Mouse (Mus musculus) heart, adult 2 months (tissue): ENCODE data around the gene Gps2. TPM values are rescaled to one million over a fixed set of nuclear protein-coding genes. Genes with fewer than 3 reads are reported as not detected.
A peak's percentile ranks its signal among the peaks of the same experiment; 100 is the strongest.

ENCODE experiments used
- DNase-seq, 2 experiments: peaks; one replicate each; pipeline ENCODE4 v3.0.0; 2021
- H3K27ac ChIP-seq: fragments of 200-600 bp; 2 replicates; pipeline ENCODE4 v1.8.1; 2022
- H3K27me3 ChIP-seq: fragments of 200-500 bp; 2 replicates; pipeline ENCODE4 v1.6.1; 2012; ENCODE audit warnings: mild to moderate bottlenecking, low read length, inconsistent platforms, mixed read lengths; ENCODE audit not compliant: control insufficient read depth, insufficient read depth
- H3K36me3 ChIP-seq: fragments of 200-500 bp; 2 replicates; pipeline ENCODE4 v1.6.1; 2012; ENCODE audit warnings: low read length, inconsistent platforms; ENCODE audit not compliant: control insufficient read depth, insufficient read depth
- H3K4me1 ChIP-seq: fragments of 200-500 bp; 2 replicates; pipeline ENCODE4 v1.6.1; 2011; ENCODE audit warnings: low read length; ENCODE audit not compliant: control insufficient read depth, insufficient read depth
- H3K4me3 ChIP-seq: fragments of 200-600 bp; 2 replicates; pipeline ENCODE4 v1.8.1; 2022
- H3K79me2 ChIP-seq: fragments of 200-500 bp; replicated peaks from 2 replicates; pipeline ENCODE4 v1.6.1; 2012; ENCODE audit warnings: mild to moderate bottlenecking, inconsistent platforms, low read length, moderate library complexity, mixed read lengths; ENCODE audit not compliant: control insufficient read depth, insufficient read depth
- H3K9ac ChIP-seq: fragments of 200-500 bp; 2 replicates; pipeline ENCODE4 v1.6.1; 2012; ENCODE audit warnings: low read depth, mild to moderate bottlenecking, control low read depth, inconsistent platforms, low read length, mixed read lengths
- CTCF ChIP-seq: fragments of 200-600 bp; IDR thresholded peaks from 2 replicates; pipeline ENCODE4 v1.8.1; 2022; ENCODE audit warnings: antibody characterized with exemption, mild to moderate bottlenecking, moderate library complexity
- EP300 ChIP-seq: fragments of 200-500 bp; IDR thresholded peaks from 2 replicates; pipeline ENCODE4 v1.6.1; 2011; ENCODE audit warnings: low read depth, low read length, control low read depth; ENCODE audit not compliant: insufficient read depth
- POLR2A ChIP-seq: fragments of 200-500 bp; IDR thresholded peaks from 2 replicates; pipeline ENCODE4 v1.6.1; 2011; ENCODE audit warnings: mild to moderate bottlenecking, low read depth, low read length, control low read depth; ENCODE audit not compliant: insufficient read depth
- WGBS: fragments of 180-500 bp; shearing (Covaris S2); methylation state at CpG from one replicate; pipeline ENCODE4 v1.1.7; 2018; 5-methylcytosine and 5-hydroxymethylcytosine counted together
- intact Hi-C: fragments of 180-260 bp; cut with DNase I; formaldehyde crosslinking; loops from one replicate; pipeline ENCODE4 v1.15.1; 2025
- polyA plus RNA-seq: library from polyadenylated mRNA; depleted of rRNA; stranded (reverse); fragments of >200 nt; gene quantifications from 2 replicates; pipeline ENCODE4 v1.2.3, GENCODE M21; 2012
- total RNA-seq, 2 experiments: library from RNA; stranded (reverse); gene quantifications; 2 replicates each; pipeline ENCODE4 v1.2.3; 2021

The Gps2 gene
- total and polyA plus RNA-seq, 3 experiments: 27.2 to 63.9 (median 28.4) TPM

DNA sequence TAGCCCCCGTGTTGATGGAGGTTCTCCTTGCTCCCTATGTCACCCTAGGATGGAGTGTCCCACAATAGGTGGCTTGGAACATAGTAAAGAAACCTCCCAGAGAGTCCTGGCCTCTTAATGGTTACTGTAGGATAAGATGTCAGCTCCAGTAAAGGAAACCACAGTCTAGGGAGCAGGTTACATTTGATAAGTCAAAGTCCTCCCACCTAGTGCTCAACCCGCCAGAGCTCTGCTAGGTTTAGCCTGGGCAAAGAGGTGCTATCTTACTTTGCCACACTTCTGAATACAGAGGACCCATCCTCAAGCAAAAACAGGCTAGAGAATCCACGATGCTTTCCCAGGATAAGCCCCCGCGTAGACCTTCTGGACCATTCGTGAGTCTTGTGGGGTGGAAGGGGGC, 34.7 kb upstream of the Gps2 start:
- Histone ChIP-seq H3K4me1 (peaks cover 5% of the 10 kb centered on the region), H3K4me3 (peak overlapping the region; percentile 77; the same call in 1 of the 2 replicates), H3K79me2 (no peaks in the 10 kb centered on the region), H3K36me3 (no peaks in the 10 kb centered on the region), H3K27me3 (no peaks in the 10 kb centered on the region), H3K9ac (no peak overlapping the region), H3K27ac (no peak overlapping the region; the same call in 1 of the 2 replicates)
- WGBS: 82% methylated on average over 6 of the region's 6 CpGs
- TF ChIP-seq EP300: no peak
- no peak for TF ChIP-seq POLR2A
- no peak for TF ChIP-seq CTCF
- intact Hi-C loops: loop anchor here (2.0 kb wide), 1 partner anchor 42 kb away; the partner anchor contains the start of gene Nlgn2
- no peak for DNase-seq

DNA sequence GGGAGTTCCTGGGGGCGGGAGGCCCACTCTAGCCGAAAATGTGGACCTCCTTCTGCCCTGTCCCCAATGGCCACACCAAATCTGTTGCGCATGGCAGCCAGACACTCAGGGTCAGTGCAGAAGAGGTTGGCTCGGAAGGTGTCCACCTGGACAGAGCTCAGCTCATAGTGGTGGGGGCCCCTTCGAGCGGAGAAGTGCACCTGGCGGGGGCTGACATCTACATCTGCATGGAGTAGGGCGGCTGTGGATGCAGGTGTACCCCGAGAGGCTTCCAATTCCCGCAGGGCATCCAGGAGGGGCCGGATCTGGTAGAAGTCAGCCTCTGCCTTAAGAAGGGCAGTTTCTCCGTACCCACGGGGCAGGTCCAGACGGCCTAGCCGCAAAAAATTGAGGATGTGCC, 34.0 kb upstream of the Gps2 start:
- Histone ChIP-seq H3K4me1 (peaks cover 6% of the 10 kb centered on the region), H3K27ac (peak overlapping the region; percentile 81)
- intact Hi-C loops: loop anchor here (1.0 to 2.0 kb wide), 3 partner anchors 41 to 70 kb away; partner anchors contain the start of genes Eif5a and Nlgn2

DNA sequence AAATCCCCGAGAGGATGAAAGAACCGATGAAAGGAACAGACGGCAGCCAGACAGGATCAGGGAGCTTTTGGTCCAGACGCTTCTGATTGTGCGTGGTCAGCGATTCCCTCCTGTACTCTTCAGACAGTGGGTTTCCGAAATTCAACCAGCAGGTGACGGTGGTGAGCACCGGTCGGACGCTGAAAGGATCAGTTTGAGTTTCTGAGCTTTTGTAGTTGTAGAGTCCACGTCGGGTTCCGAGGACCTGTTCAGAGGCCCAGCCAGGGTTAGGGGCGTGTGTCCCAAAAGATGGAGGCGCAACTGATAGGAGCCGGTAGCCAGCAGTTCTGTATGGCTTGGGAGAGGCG, 33.2 kb upstream of the Gps2 start:
- no peak for DNase-seq
- WGBS: under 1% methylated on average over 18 of the region's 18 CpGs
- H3K27ac ChIP-seq: peak overlapping the region; percentile 81
- H3K27me3 ChIP-seq: no peaks in the 10 kb centered on the region
- H3K79me2 ChIP-seq: no peaks in the 10 kb centered on the region
- H3K4me1 ChIP-seq: peaks cover 6% of the 10 kb centered on the region
- peak overlapping the region; percentile 77 for H3K4me3 ChIP-seq
- TF ChIP-seq CTCF (peak; percentile 94), POLR2A (no peak), EP300 (no peak)
- peak overlapping the region; percentile 68 for H3K9ac ChIP-seq
- intact Hi-C loops: loop anchor here (1.0 to 2.0 kb wide), 2 partner anchors 40 to 69 kb away; partner anchors contain the start of gene Eif5a
- H3K36me3 ChIP-seq: no peaks in the 10 kb centered on the region

More for the DNA sequence above, 34.0 kb upstream of the Gps2 start:
- 51% methylated on average over 15 of the region's 15 CpGs for WGBS
- TF ChIP-seq CTCF (no peak), EP300 (no peak), POLR2A (no peak)
- H3K36me3 ChIP-seq: no peaks in the 10 kb centered on the region
- DNase-seq: no peak
- H3K4me3 ChIP-seq: peak overlapping the region; percentile 77
- no peaks in the 10 kb centered on the region for H3K27me3 ChIP-seq
- no peaks in the 10 kb centered on the region for H3K79me2 ChIP-seq
- peak overlapping the region; percentile 68 for H3K9ac ChIP-seq

DNA sequence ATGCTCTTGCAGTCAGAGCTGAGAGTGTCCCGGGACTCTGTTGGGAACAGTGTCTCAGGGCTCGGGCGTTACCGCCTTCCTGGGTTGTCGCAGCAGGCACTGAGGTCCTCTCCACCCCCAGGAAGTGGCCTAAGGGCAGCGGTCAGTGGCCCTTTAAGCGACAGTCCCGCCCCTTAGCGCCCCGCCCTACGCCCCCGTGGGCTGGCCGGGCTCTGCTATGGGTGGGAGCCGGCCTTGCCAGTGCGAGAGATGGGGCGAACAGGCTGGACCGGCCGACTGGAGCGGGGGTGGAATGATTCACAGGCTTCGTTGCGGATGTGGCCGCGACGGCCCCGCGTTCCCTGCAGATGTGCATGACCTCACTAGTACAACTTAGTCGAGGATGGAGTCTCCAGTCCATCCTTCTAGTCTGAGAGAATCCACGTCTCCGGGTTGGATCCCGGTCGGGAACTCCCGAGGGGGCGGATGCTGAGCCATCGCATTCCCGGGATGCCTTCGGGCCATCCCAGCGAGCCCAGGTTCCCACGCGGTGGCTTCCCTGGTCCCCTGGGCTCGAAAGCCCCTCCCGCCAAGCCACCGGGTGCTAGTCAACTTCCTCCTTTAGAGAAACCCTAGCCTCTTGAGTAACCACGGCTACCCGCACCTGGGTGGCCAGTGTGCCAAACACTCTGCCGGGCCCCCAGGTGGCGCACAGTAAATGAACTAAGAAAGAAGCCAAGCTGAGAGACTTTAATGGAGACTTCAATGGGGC, 32.7 kb upstream of the Gps2 start, which contains the start of gene Kctd11:
TSS of gene Kctd11 (minus strand) at position 554 of the 751 bp plus-strand sequence.
- peak within 1 kb of the TSS; percentile 68 for H3K9ac ChIP-seq
- intact Hi-C loops: loop anchor here (1.0 to 2.0 kb wide), 2 partner anchors 40 to 68 kb away; partner anchors contain the start of gene Eif5a
- TF ChIP-seq POLR2A (peak; percentile 98), CTCF (peak; percentile 57), EP300 (no peak; the same call in 1 of the 2 replicates)
- under 1% methylated on average over 46 of the region's 46 CpGs for WGBS
- H3K27ac ChIP-seq: peak within 1 kb of the TSS; percentile 81
- H3K4me1 ChIP-seq: peaks cover 5% of the 10 kb centered on the region
- H3K4me3 ChIP-seq: peak within 1 kb of the TSS; percentile 77
- H3K27me3 ChIP-seq: no peaks in the 10 kb centered on the region
- peak; percentile 96 for DNase-seq
- H3K79me2 ChIP-seq: no peaks in the 10 kb centered on the region
- no peaks in the 10 kb centered on the region for H3K36me3 ChIP-seq

DNA sequence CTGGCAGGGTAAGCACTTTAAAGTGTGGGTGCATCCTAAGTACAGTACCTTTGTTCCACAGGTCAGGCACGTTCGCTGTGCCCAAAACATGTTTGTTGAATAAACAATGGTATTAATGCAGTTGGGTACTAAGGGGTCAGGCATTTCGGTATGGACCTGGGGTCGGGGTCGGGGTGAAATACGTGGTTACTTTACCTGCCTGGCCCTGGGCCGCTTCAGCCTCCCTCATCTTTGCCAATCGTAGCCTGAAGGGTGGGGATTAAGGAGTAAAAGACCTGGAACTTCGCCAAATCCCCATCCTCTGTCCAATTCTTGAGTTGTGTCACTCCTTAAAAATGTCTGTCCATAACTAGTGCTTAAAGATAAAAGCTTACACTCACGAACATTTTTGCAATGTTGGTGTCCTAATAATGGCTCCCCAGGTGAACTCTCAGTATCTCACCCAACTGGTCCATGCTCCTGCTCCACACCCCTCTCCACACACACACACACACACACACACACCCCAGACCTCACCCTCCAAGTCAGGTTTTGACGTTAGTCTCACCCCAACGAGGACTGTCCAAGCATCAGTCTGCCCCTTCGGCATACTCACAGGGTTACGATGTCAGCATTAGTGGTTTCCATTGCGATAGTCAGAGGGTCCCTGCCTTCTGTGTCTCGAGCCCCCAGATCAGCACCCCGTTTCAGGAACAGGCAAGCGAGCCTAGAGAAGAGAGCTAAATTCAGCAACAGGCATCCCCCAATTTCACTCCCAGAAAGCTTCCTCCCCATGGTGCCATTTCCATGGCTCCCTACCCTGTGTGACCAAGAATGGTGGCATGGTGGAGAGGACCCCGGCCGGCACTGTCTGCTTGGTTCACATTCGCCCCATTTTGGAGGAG, 31.7 kb upstream of the Gps2 start:
- peaks cover 3% of the 10 kb centered on the region for H3K4me1 ChIP-seq
- intact Hi-C loops: loop anchor here (2.0 kb wide), 1 partner anchor 39 kb away; the partner anchor contains the start of gene Eif5a
- no peak for DNase-seq
- peak overlapping the region; percentile 64 for H3K9ac ChIP-seq
- WGBS: 63% methylated on average over 21 of the region's 21 CpGs
- H3K36me3 ChIP-seq: no peaks in the 10 kb centered on the region
- peak overlapping the region; percentile 77 for H3K4me3 ChIP-seq
- no peaks in the 10 kb centered on the region for H3K27me3 ChIP-seq
- TF ChIP-seq CTCF (no peak), POLR2A (no peak), EP300 (no peak)
- H3K27ac ChIP-seq: peak overlapping the region; percentile 81
- no peaks in the 10 kb centered on the region for H3K79me2 ChIP-seq
